Mouse (Mus musculus) spleen, adult 2 months (tissue): ENCODE results near the gene Qtrt2. TPM values are rescaled to one million over a fixed set of nuclear protein-coding genes. Genes with fewer than 3 reads are reported as not detected.

Experiments
- DNase-seq, 2 experiments: peaks; one replicate each; pipeline versions ENCODE4 v3.0.0 to v3.0.0-alpha.2; 2012 to 2021; ENCODE audit warnings: low spot score in 2 of 2, low read depth in 1 of 2
- H3K27ac ChIP-seq: fragments of 200-500 bp; 2 replicates; pipeline ENCODE4 v1.5.1; 2012; ENCODE audit warnings: low read length, inconsistent platforms; ENCODE audit not compliant: insufficient read depth
- H3K27me3 ChIP-seq: fragments of 200-500 bp; 2 replicates; pipeline ENCODE4 v1.6.1; 2012; ENCODE audit warnings: mild to moderate bottlenecking, moderate library complexity, low read length, inconsistent platforms; ENCODE audit not compliant: control insufficient read depth, insufficient read depth
- H3K36me3 ChIP-seq: fragments of 200-500 bp; 2 replicates; pipeline ENCODE4 v1.6.1; 2012; ENCODE audit warnings: mild to moderate bottlenecking, low read length, inconsistent platforms; ENCODE audit not compliant: control insufficient read depth, insufficient read depth
- H3K4me1 ChIP-seq: fragments of 200-500 bp; 2 replicates; pipeline ENCODE4 v1.6.1; 2011; ENCODE audit warnings: inconsistent platforms; ENCODE audit not compliant: control insufficient read depth, insufficient read depth, insufficient read length
- H3K4me3 ChIP-seq: fragments of 200-500 bp; 2 replicates; pipeline ENCODE4 v1.5.1; 2011; ENCODE audit warnings: mild to moderate bottlenecking, inconsistent platforms; ENCODE audit not compliant: insufficient read depth, insufficient read length; ENCODE audit errors: extremely low read depth
- CTCF ChIP-seq: fragments of 200-500 bp; IDR thresholded peaks from 2 replicates; pipeline ENCODE4 v1.5.1; 2011; ENCODE audit warnings: mild to moderate bottlenecking, inconsistent platforms; ENCODE audit not compliant: insufficient read depth, insufficient read length, insufficient replicate concordance; ENCODE audit errors: extremely low read depth
- POLR2A ChIP-seq: fragments of 200-500 bp; IDR thresholded peaks from 2 replicates; pipeline ENCODE4 v1.6.1; 2011; ENCODE audit warnings: low read depth, low read length, inconsistent platforms
- WGBS: fragments of 180-500 bp; shearing (Covaris S2); methylation state at CpG from one replicate; pipeline ENCODE4 v1.1.7; 2018; 5-methylcytosine and 5-hydroxymethylcytosine counted together
- polyA plus RNA-seq: library from polyadenylated mRNA; depleted of rRNA; stranded (reverse); fragments of >200 nt; gene quantifications from 2 replicates; pipeline ENCODE4 v1.2.3, GENCODE M21; 2012

Qtrt2 gene
- polyA plus RNA-seq, 1 experiment: 13.6 TPM

DNA sequence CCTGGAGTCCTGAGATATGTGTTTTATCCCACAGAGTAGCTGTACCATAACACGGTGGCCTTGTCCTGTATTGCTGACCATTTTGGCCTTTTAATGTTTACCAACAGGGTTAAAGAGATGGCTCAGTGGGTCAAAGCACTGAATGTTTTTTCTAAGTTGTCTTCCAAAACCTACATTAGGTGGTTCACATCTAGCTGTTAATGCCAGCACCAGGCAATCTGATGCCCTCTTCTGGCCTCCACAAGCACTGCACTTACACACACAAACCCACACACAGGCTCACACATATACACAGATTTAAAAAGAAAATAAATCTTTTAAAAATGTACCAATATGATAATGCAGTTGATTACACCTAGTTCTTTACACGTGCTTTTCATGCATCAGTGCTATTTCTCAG is 17.7 kb downstream of the Qtrt2 start:
- Histone ChIP-seq H3K4me3 (no peak overlapping the region), H3K27me3 (no peaks in the 10 kb centered on the region), H3K36me3 (peaks cover 4% of the 10 kb centered on the region; the same call in 1 of the 2 replicates), H3K27ac (no peak overlapping the region), H3K4me1 (no peaks in the 10 kb centered on the region)
- 93% methylated on average over 2 of the region's 2 CpGs for WGBS
- no peak for TF ChIP-seq CTCF
- no peak for TF ChIP-seq POLR2A
- no peak for DNase-seq

DNA sequence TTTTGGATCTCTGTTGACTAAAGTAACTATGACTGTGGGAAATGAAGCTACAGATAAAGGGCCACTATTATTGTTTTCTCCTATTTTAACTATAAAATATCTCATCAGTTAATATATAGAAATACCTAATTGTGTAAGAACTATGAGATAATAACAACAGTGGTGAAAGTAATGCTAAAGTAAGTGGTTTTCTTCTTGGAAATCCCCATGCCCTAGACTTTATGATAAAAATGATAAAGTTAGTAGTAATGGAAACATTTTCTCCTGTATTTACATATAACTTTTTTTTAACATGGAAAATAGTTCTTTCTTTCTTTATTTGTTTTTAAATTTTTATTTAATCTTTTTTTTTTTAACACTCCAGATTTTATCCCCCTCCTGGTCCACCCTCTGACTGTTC is 26.0 kb downstream of the Qtrt2 start:
- Histone ChIP-seq H3K27ac (no peak overlapping the region), H3K36me3 (0 out of 2 replicates have a peak, but pooled peaks cover 1% of the 10 kb centered on the region), H3K4me3 (no peak overlapping the region), H3K4me1 (no peaks in the 10 kb centered on the region), H3K27me3 (no peaks in the 10 kb centered on the region)
- no peak for TF ChIP-seq POLR2A
- TF ChIP-seq CTCF: no peak
- no peak for DNase-seq

DNA sequence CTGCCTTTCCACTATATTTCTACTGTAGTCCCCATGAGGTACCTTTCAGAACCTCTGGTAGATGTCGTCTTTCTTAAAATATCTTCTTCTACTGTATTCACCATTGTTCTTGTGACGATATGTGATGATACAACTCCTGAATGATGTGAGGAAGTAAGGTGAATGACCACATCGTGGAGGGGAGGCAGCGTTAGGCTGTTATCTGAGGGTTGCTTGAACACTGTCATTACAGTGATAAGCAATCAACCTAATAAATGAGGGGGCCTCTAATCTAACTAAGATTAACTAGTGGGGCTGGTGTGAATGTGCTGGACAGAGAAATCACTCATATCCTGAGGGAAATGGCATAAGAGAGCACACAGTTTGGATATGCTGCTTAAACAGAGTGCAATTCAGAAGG is 26.5 kb downstream of the Qtrt2 start:
- Histone ChIP-seq H3K36me3 (no peaks in the 10 kb centered on the region), H3K4me3 (no peak overlapping the region), H3K27me3 (no peaks in the 10 kb centered on the region), H3K27ac (no peak overlapping the region), H3K4me1 (no peaks in the 10 kb centered on the region)
- DNase-seq: no peak
- 93% methylated on average over 4 of the region's 4 CpGs for WGBS
- no peak for TF ChIP-seq POLR2A
- no peak for TF ChIP-seq CTCF

DNA sequence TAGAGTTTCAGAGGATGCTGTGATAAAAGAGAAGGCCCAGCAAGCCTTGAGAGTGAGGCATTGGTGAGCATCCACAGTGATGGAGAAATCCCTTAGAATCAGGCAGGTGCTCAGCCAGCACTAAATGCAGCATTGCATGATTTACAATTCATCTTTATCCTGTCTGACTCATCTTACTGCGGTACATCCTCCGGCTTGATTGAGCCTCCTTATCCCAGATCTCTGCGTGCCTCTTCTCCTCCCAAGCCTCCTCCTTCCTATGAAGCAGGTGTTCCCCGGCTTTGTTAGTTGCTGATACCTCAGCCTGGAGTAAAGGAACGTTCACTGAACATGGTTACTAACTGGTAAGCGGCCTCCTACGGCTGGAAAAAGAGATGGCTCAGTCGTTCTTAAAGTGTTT is 32.1 kb downstream of the Qtrt2 start:
- DNase-seq: no peak
- no peak overlapping the region for H3K4me3 ChIP-seq
- H3K4me1 ChIP-seq: no peaks in the 10 kb centered on the region
- H3K27me3 ChIP-seq: no peaks in the 10 kb centered on the region
- no peak overlapping the region for H3K27ac ChIP-seq
- no peak for TF ChIP-seq POLR2A
- TF ChIP-seq CTCF: no peak
- WGBS: 90% methylated on average over 8 of the region's 8 CpGs
- no peaks in the 10 kb centered on the region for H3K36me3 ChIP-seq

DNA sequence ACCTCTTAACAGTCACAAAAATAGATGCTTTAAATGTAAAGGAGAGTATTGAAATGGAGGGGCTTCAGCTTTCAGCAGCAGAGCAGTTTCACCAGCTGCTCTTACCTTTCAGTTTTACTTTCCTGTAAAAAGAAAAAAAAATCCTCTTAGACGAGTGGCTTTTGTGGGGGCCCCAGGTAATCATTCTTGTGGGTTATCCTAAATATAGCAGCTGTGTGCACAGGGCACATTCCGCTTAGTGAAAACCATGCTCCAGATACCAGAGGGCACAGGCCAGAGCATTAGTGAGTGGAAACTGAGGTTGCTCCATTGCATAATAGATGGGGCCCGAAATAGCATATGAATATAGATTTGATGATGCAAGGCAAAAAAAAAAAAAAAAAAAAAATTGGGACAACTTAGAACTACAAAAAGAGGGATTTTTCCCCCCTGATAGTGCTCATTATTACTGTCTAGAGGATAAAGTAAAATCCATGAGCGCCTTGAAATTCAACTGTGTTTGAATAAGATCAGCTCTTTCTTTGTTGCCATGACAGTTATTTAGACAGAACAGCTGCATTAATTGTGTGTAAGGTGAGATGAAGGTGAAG is 35.8 kb downstream of the Qtrt2 start:
- DNase-seq: no peak
- TF ChIP-seq POLR2A: no peak
- Histone ChIP-seq H3K4me3 (no peak overlapping the region), H3K27ac (no peak overlapping the region), H3K27me3 (no peaks in the 10 kb centered on the region), H3K4me1 (no peaks in the 10 kb centered on the region), H3K36me3 (no peaks in the 10 kb centered on the region)
- WGBS: 58% methylated on average over 4 of the region's 4 CpGs

DNA sequence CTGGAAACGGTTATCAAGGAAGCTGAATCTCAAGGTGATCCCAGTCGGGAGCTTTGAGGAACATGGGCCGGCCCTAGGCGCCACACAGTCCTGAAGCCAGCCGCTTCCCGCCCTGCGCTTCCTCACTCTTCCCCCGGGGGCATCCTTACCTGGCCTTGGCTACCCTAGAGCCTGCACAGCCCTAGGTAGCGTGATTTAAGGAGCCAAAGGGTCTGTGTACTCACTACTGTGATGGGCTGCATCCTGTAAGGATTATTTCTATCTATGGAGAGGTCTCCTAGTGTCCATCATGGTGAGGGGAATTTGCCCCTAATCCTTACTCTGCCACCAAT is 36.6 kb downstream of the Qtrt2 start:
- 1% methylated on average over 9 of the region's 9 CpGs for WGBS
- Histone ChIP-seq H3K36me3 (no peaks in the 10 kb centered on the region), H3K27me3 (no peaks in the 10 kb centered on the region), H3K27ac (peak overlapping the region; percentile 51; the same call in 1 of the 2 replicates), H3K4me1 (no peaks in the 10 kb centered on the region), H3K4me3 (peak overlapping the region; percentile 75)
- no peak for DNase-seq
- TF ChIP-seq POLR2A (no peak), CTCF (peak; percentile 25; the same call in 1 of the 2 replicates)

DNA sequence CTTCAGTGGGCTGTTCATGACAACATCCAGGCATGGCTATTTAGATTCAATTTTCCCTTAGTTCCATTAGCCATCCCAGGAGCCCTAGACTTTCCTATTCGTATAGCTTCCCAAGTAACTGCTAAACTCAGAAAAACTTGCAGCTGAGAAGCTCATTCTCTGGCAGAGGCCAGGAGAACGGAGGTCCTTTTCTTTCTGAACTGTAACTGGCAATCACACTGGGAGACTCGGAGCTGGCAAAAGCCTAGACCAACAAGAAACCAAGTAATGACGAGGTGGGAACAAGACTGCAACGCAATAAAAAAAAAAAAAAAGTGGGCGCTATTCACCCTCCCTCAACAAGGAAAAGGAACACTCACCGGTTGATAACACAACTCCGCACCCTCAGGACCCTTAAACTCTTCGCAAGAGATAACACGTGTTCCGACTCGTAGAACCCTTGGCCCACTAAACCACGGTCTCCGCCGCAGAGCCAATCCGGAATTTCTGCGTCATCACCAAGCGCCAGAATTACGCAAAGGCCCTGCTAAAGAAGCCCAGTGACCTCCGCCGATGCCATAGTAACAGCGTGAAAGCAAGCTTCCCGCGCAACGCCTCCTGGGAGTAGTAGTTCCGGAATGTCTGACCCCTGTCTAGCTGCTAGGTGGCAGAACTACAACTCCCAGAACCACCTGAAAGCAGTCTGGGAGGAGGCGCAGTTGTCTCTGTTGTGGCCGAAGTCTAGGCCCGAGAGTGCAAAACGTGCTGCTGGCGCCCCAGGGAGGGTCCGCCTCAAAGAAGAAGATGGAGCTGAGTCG is 37.2 kb downstream of the Qtrt2 start, which contains the start of gene Ccdc191:
Gene Ccdc191 (plus strand): TSS at position 593 of the 797 bp plus-strand sequence.
- TF ChIP-seq CTCF: no peak
- TF ChIP-seq POLR2A: no peak; the same call in 1 of the 2 replicates
- peak within 1 kb of the TSS; percentile 75 for H3K4me3 ChIP-seq
- H3K27me3 ChIP-seq: no peaks in the 10 kb centered on the region
- WGBS: under 1% methylated on average over 33 of the region's 33 CpGs
- no peaks in the 10 kb centered on the region for H3K36me3 ChIP-seq
- DNase-seq: peak; percentile 99 to 100
- H3K4me1 ChIP-seq: no peaks in the 10 kb centered on the region
- H3K27ac ChIP-seq: peak within 1 kb of the TSS; percentile 51; the same call in 1 of the 2 replicates
